Mouse (Mus musculus) adrenal gland, adult 2 months (tissue): ENCODE measurements around the gene Bdh2. TPM values are rescaled to one million over a fixed set of nuclear protein-coding genes. Genes with fewer than 3 reads are reported as not detected.

Source experiments
- polyA plus RNA-seq: library from polyadenylated mRNA; depleted of rRNA; stranded (reverse); fragments of >200 nt; gene quantifications from 2 replicates; pipeline ENCODE4 v1.2.3, GENCODE M21; 2012; rRNA removed
- total RNA-seq, 2 experiments: library from RNA; stranded (reverse); gene quantifications; 2 replicates each; pipeline ENCODE4 v1.2.3; 2021

Gene Bdh2
- total and polyA plus RNA-seq, 3 experiments, result 0.19 to 4.1 (median 1.3) TPM

Other genes starting within 250 kb of the Bdh2 start
- gene Cenpe, start 68.7 kb upstream of the Bdh2 start, total RNA-seq, result 1 to 10 TPM; 1.4 to 2.1 TPM
- gene Cenpe, start 68.7 kb upstream of the Bdh2 start, polyA plus RNA-seq, result 0.16 and 0.42 TPM in 2 replicates
- 1 to 10 TPM in 1 of 2 experiments, under 1 TPM in 1; 0.92 to 1.3 TPM for gene Slc9b2, start 26.5 kb downstream of the Bdh2 start, total RNA-seq
- 0.11 TPM in 1 of 2 replicates, not detected in the other for gene Slc9b2, start 26.5 kb downstream of the Bdh2 start, polyA plus RNA-seq
- under 1 TPM; 0.35 to 0.90 TPM for gene Slc9b1, start 66.8 kb downstream of the Bdh2 start, total RNA-seq
- gene Slc9b1, start 66.8 kb downstream of the Bdh2 start, polyA plus RNA-seq, result 0.06 TPM in 1 of 2 replicates, not detected in the other
- gene Cisd2, start 142.7 kb downstream of the Bdh2 start, total RNA-seq, result 10 to 100 TPM; 25.4 to 31.0 TPM
- gene Cisd2, start 142.7 kb downstream of the Bdh2 start, polyA plus RNA-seq, result 48.4 and 53.3 TPM in 2 replicates
- 100 to 1,000 TPM; 357 to 547 TPM for gene Ube2d3, start 156.9 kb downstream of the Bdh2 start, total RNA-seq
- 261 and 295 TPM in 2 replicates for gene Ube2d3, start 156.9 kb downstream of the Bdh2 start, polyA plus RNA-seq
- gene Manba, start 204.4 kb downstream of the Bdh2 start, total RNA-seq, result 10 to 100 TPM; 12.1 to 14.3 TPM
- 4.0 and 5.6 TPM in 2 replicates for gene Manba, start 204.4 kb downstream of the Bdh2 start, polyA plus RNA-seq